Comparison of ENCODE assay signal across 8 mouse cellular contexts in genomic region chr2:73572539-73573372, GRCm38 (mm10). TPM values are rescaled to one million over a fixed set of nuclear protein-coding genes. Genes with fewer than 3 reads are reported as not detected.
DNase-seq lines count a peak whose midpoint lies in the region; ATAC-seq lines count a peak whose summit lies in the region.

No protein-coding gene starts in this region.

- H3K4me1 ChIP-seq in intestine, embryonic 15.5 days (replicated peaks): no peaks in the 10 kb centered on the region
- peaks cover 2% of the 10 kb centered on the region; the same call in 1 of the 2 replicates for H3K4me1 ChIP-seq in midbrain, embryonic 12.5 days

- intact Hi-C loops in left cerebral cortex, postnatal 10 days (cut with DNase I): no loop called here

- peak; percentile 82 for ATAC-seq in intestine, embryonic 15.5 days
- peak; percentile 91 for ATAC-seq in midbrain, embryonic 12.5 days (ENCODE audit: low FRiP score, low read depth)

- no peak overlapping the region for H3K27ac ChIP-seq in intestine, embryonic 15.5 days
- peak overlapping the region; percentile 40 for H3K27ac ChIP-seq in midbrain, embryonic 12.5 days (replicated peaks)

- peak overlapping the region; percentile 45 for H3K4me2 ChIP-seq in intestine, embryonic 15.5 days (replicated peaks)
- peak overlapping the region; percentile 49 for H3K4me2 ChIP-seq in midbrain, embryonic 12.5 days (replicated peaks)

- 38% methylated on average over 23 of the region's 23 CpGs for WGBS in intestine, embryonic 15.5 days
- WGBS in midbrain, embryonic 12.5 days: 30% methylated on average over 23 of the region's 23 CpGs

- no peaks in the 10 kb centered on the region for H3K9me3 ChIP-seq in intestine, embryonic 15.5 days
- no peaks in the 10 kb centered on the region for H3K9me3 ChIP-seq in midbrain, embryonic 12.5 days

- no peaks in the 10 kb centered on the region for H3K36me3 ChIP-seq in intestine, embryonic 15.5 days
- H3K36me3 ChIP-seq in midbrain, embryonic 12.5 days: no peaks in the 10 kb centered on the region

- H3K27me3 ChIP-seq in intestine, embryonic 15.5 days (replicated peaks): no peaks in the 10 kb centered on the region
- peaks cover 17% of the 10 kb centered on the region for H3K27me3 ChIP-seq in midbrain, embryonic 12.5 days

- H3K9ac ChIP-seq in intestine, embryonic 15.5 days: no peak overlapping the region
- 0 out of 2 replicates have a peak overlapping the region, but pooled peaks have one; percentile 7 for H3K9ac ChIP-seq in midbrain, embryonic 12.5 days (replicated peaks)

- DNase-seq in 3T3-L1 (ENCODE audit: low read depth, low spot score): peak; percentile 93
- DNase-seq in adrenal gland, adult 18-20 months (ENCODE audit: low spot score in 2 of 2): peak; percentile 57 to 68
- peak; percentile 80 for DNase-seq in embryo, embryonic 9.5 days (ENCODE audit: extremely low spot score)
- DNase-seq in gastrocnemius, postnatal 4 days (ENCODE audit: low spot score in 2 of 2): peak; percentile 48 to 78
- DNase-seq in left cerebral cortex, postnatal 10 days (ENCODE audit: extremely low spot score in 1 of 2, low spot score in 2 of 2): peak; percentile 90
- DNase-seq in spleen, postnatal 4 days (ENCODE audit: low spot score in 2 of 2): peak; percentile 35 to 80

- 0 out of 2 replicates have a peak overlapping the region, but pooled peaks have one; percentile 12 for H3K4me3 ChIP-seq in intestine, embryonic 15.5 days (replicated peaks)
- peak overlapping the region; percentile 26 for H3K4me3 ChIP-seq in midbrain, embryonic 12.5 days

RNA-seq across cellular contexts. Expression of gene Chrna1, which starts 7.4 kb away (rescaled TPM):
- total RNA-seq in adrenal gland, adult 18-20 months (2021): not detected
- total RNA-seq in gastrocnemius, postnatal 4 days (2021): 10 to 100 TPM; 48.3 to 50.8 TPM
- 0.18 and 0.25 TPM in 2 replicates for polyA plus RNA-seq in intestine, embryonic 15.5 days (2015; fragmentation: Nextera tagmentation; extraction: Ambion mirVana)
- total RNA-seq in left cerebral cortex, postnatal 10 days (2021): under 1 TPM; 0.14 to 0.24 TPM
- polyA plus RNA-seq in midbrain, embryonic 12.5 days (2016; fragmentation: Nextera tagmentation; extraction: Ambion mirVana): 0.18 and 0.35 TPM in 2 replicates

RNA-seq across cellular contexts. Expression of gene Wipf1, which starts 43.2 kb away (rescaled TPM):
- total RNA-seq in adrenal gland, adult 18-20 months (2021): 10 to 100 TPM; 14.6 to 16.3 TPM
- 10 to 100 TPM; 33.2 to 41.1 TPM for total RNA-seq in gastrocnemius, postnatal 4 days (2021)
- 9.5 and 10.1 TPM in 2 replicates for polyA plus RNA-seq in intestine, embryonic 15.5 days (2015; fragmentation: Nextera tagmentation; extraction: Ambion mirVana)
- 1 to 10 TPM; 7.5 to 7.9 TPM for total RNA-seq in left cerebral cortex, postnatal 10 days (2021)
- polyA plus RNA-seq in midbrain, embryonic 12.5 days (2016; fragmentation: Nextera tagmentation; extraction: Ambion mirVana): 5.1 and 5.3 TPM in 2 replicates

Comparison
In these comparisons a context has a peak if more than half of its experiments do, and no peak if none do; other contexts are left out.
1. RNA of gene Chrna1, which starts 7.4 kb away (total RNA-seq): 48.3 to 50.8 TPM in gastrocnemius, postnatal 4 days; 0.14 to 0.24 TPM in left cerebral cortex, postnatal 10 days and not detected in adrenal gland, adult 18-20 months; every median in the first group is over 10 times any median in the second.
2. Peak in every context shown above with its lines, with median percentiles within 50 percentile points of each other: DNase-seq.